Mouse (Mus musculus) urinary bladder, postnatal 36 days (tissue): ENCODE results near the gene Ttll9.

ENCODE experiments used
- DNase-seq, 2 experiments: peaks; one replicate each; pipeline ENCODE4 v3.0.0; 2022; ENCODE audit warnings: low spot score in 2 of 2, mixed read lengths in 1 of 2

Gene Ttll9

GRCm38 (mm10) chr2:153013724-153014515 lies 51.6 kb downstream of the Ttll9 start:
- DNase-seq = no peak

GRCm38 (mm10) chr2:153014758-153015593 lies 52.7 kb downstream of the Ttll9 start, which contains the start of gene Pdrg1:
Pdrg1 (minus strand) TSS chr2:153015427.
- DNase-seq = peak; percentile 90 to 95

- no peak for DNase-seq
These were observed 53.5 kb downstream of the Ttll9 start for GRCm38 (mm10) chr2:153015804-153016203.

GRCm38 (mm10) chr2:153016786-153017185 lies 54.5 kb downstream of the Ttll9 start:
- DNase-seq = no peak

GRCm38 (mm10) chr2:153019355-153019754 lies 57.1 kb downstream of the Ttll9 start:
- DNase-seq = no peak

GRCm38 (mm10) chr2:153021163-153021562 lies 58.9 kb downstream of the Ttll9 start:
- DNase-seq = no peak

- no peak for DNase-seq
These were observed 60.6 kb downstream of the Ttll9 start for GRCm38 (mm10) chr2:153022855-153023254.

GRCm38 (mm10) chr2:153026052-153026451 lies 63.8 kb downstream of the Ttll9 start:
- no peak for DNase-seq

GRCm38 (mm10) chr2:153027501-153027900 lies 65.2 kb downstream of the Ttll9 start:
- no peak for DNase-seq

- no peak for DNase-seq
These were observed 68.1 kb downstream of the Ttll9 start for GRCm38 (mm10) chr2:153030422-153030821.

- no peak for DNase-seq
These were observed 69.1 kb downstream of the Ttll9 start, which contains the start of gene Xkr7 for GRCm38 (mm10) chr2:153031126-153032082. Xkr7 (plus strand) TSS chr2:153031852.

- DNase-seq = peak; percentile 49 to 61
These were observed 70.0 kb downstream of the Ttll9 start for GRCm38 (mm10) chr2:153032083-153032842.

- no peak for DNase-seq
These were observed 70.7 kb downstream of the Ttll9 start for GRCm38 (mm10) chr2:153032973-153033372.

- no peak for DNase-seq
These were observed 71.4 kb downstream of the Ttll9 start for GRCm38 (mm10) chr2:153033545-153034230.

- DNase-seq = no peak
These were observed 74.4 kb downstream of the Ttll9 start for GRCm38 (mm10) chr2:153036690-153037089.

- DNase-seq = no peak
These were observed 81.6 kb downstream of the Ttll9 start for GRCm38 (mm10) chr2:153043886-153044285.

GRCm38 (mm10) chr2:153045884-153046299 lies 83.6 kb downstream of the Ttll9 start:
- DNase-seq = no peak

- DNase-seq = peak; percentile 10 to 31
These were observed 85.7 kb downstream of the Ttll9 start for GRCm38 (mm10) chr2:153047828-153048465.

- DNase-seq = no peak
These were observed 87.2 kb downstream of the Ttll9 start for GRCm38 (mm10) chr2:153049288-153049996.
